Mouse (Mus musculus): ENCODE results near the gene Lrrn4cl.
"Not testable (repeated sequence)": the region's sequence is repeated elsewhere in the genome, so short reads cannot be mapped to it uniquely, and the experiment has no call there.

Lrrn4cl gene

GRCm38 (mm10) chr19:8838041-8838730, 12.4 kb upstream of the Lrrn4cl start:
- DNase-seq (ENCODE audit: extremely low spot score, low read depth, low spot score): no peak

- no peak for DNase-seq (ENCODE audit: extremely low spot score, low read depth, low spot score)
Observed at GRCm38 (mm10) chr19:8839103-8839907, 11.3 kb upstream of the Lrrn4cl start, which contains the start of gene Gng3. Gene Gng3, minus strand, starts transcription at chr19:8839194.

GRCm38 (mm10) chr19:8839908-8840791, 10.4 kb upstream of the Lrrn4cl start:
- DNase-seq (ENCODE audit: extremely low spot score, low read depth, low spot score): no peak

GRCm38 (mm10) chr19:8841012-8841411, 9.6 kb upstream of the Lrrn4cl start:
- DNase-seq (ENCODE audit: extremely low spot score, low read depth, low spot score): no peak

GRCm38 (mm10) chr19:8842961-8843360, 7.6 kb upstream of the Lrrn4cl start:
- no peak for DNase-seq (ENCODE audit: extremely low spot score, low read depth, low spot score)

GRCm38 (mm10) chr19:8844371-8845129, 6.0 kb upstream of the Lrrn4cl start:
- DNase-seq (ENCODE audit: extremely low spot score, low read depth, low spot score): no peak

- DNase-seq (ENCODE audit: extremely low spot score, low read depth, low spot score): no peak
Observed at GRCm38 (mm10) chr19:8848356-8848755, 2.2 kb upstream of the Lrrn4cl start.

- DNase-seq (ENCODE audit: extremely low spot score, low read depth, low spot score): no peak
Observed at GRCm38 (mm10) chr19:8851639-8852038, 1.1 kb downstream of the Lrrn4cl start.

GRCm38 (mm10) chr19:8852236-8852928, 1.8 kb downstream of the Lrrn4cl start:
- no peak for DNase-seq (ENCODE audit: extremely low spot score, low read depth, low spot score)

- DNase-seq (ENCODE audit: extremely low spot score, low read depth, low spot score): no peak
Observed at GRCm38 (mm10) chr19:8853117-8853516, 2.5 kb downstream of the Lrrn4cl start.

- DNase-seq (ENCODE audit: extremely low spot score, low read depth, low spot score): no peak
Observed at GRCm38 (mm10) chr19:8857689-8858088, 7.1 kb downstream of the Lrrn4cl start.

- no peak for DNase-seq (ENCODE audit: extremely low spot score, low read depth, low spot score)
Observed at GRCm38 (mm10) chr19:8859018-8859417, 8.4 kb downstream of the Lrrn4cl start.

GRCm38 (mm10) chr19:8864265-8864664, 13.7 kb downstream of the Lrrn4cl start:
- no peak for DNase-seq (ENCODE audit: extremely low spot score, low read depth, low spot score)

- DNase-seq (ENCODE audit: extremely low spot score, low read depth, low spot score): not testable (repeated sequence)
Observed at GRCm38 (mm10) chr19:8870381-8870780, 19.8 kb downstream of the Lrrn4cl start.

GRCm38 (mm10) chr19:8870838-8871237, 20.3 kb downstream of the Lrrn4cl start:
- DNase-seq (ENCODE audit: extremely low spot score, low read depth, low spot score): no peak

GRCm38 (mm10) chr19:8871267-8872186, 21.0 kb downstream of the Lrrn4cl start, which contains the start of gene Ubxn1:
Gene Ubxn1, plus strand, starts transcription at chr19:8871496.
- peak; percentile 79 for DNase-seq (ENCODE audit: extremely low spot score, low read depth, low spot score)

GRCm38 (mm10) chr19:8872266-8872840, 21.8 kb downstream of the Lrrn4cl start:
- DNase-seq (ENCODE audit: extremely low spot score, low read depth, low spot score): no peak

GRCm38 (mm10) chr19:8875031-8875430, 24.5 kb downstream of the Lrrn4cl start:
- no peak for DNase-seq (ENCODE audit: extremely low spot score, low read depth, low spot score)
